8 mouse cellular contexts compared by ENCODE assay signal in genomic region chr2:30440211-30440700, GRCm38 (mm10). TPM values are rescaled to one million over a fixed set of nuclear protein-coding genes. Genes with fewer than 3 reads are reported as not detected.
DNase-seq lines count a peak whose midpoint lies in the region; ATAC-seq lines count a peak whose summit lies in the region.

No protein-coding gene starts in this region.

- no peaks in the 10 kb centered on the region for H3K9me3 ChIP-seq in neural tube, embryonic 11.5 days (ENCODE audit: control insufficient read depth, low read length)
- no peaks in the 10 kb centered on the region for H3K9me3 ChIP-seq in heart, embryonic 14.5 days (ENCODE audit: control insufficient read depth, low read length)
- H3K9me3 ChIP-seq in limb, embryonic 12.5 days: no peaks in the 10 kb centered on the region
- H3K9me3 ChIP-seq in stomach, embryonic 16.5 days (replicated peaks; ENCODE audit: control insufficient read depth, low read length): no peaks in the 10 kb centered on the region

- 80% methylated on average over 3 of the region's 3 CpGs for WGBS in neural tube, embryonic 11.5 days
- 6% methylated on average over 3 of the region's 3 CpGs for WGBS in heart, embryonic 14.5 days
- 59% methylated on average over 3 of the region's 3 CpGs for WGBS in limb, embryonic 12.5 days
- 25% methylated on average over 3 of the region's 3 CpGs for WGBS in stomach, embryonic 16.5 days

- H3K4me2 ChIP-seq in neural tube, embryonic 11.5 days (ENCODE audit: low read depth): no peak overlapping the region
- H3K4me2 ChIP-seq in heart, embryonic 14.5 days (ENCODE audit: low read length): peak overlapping the region; percentile 87
- H3K4me2 ChIP-seq in limb, embryonic 12.5 days: peak overlapping the region; percentile 55; the same call in 1 of the 2 replicates
- no peak overlapping the region for H3K4me2 ChIP-seq in stomach, embryonic 16.5 days (ENCODE audit: low read depth, low read length)

- peaks cover 19% of the 10 kb centered on the region for H3K36me3 ChIP-seq in neural tube, embryonic 11.5 days (ENCODE audit: control insufficient read depth, insufficient read depth, low read length)
- peaks cover 63% of the 10 kb centered on the region for H3K36me3 ChIP-seq in heart, embryonic 14.5 days (ENCODE audit: control insufficient read depth, insufficient read depth, low read length)
- peaks cover 78% of the 10 kb centered on the region for H3K36me3 ChIP-seq in limb, embryonic 12.5 days
- H3K36me3 ChIP-seq in stomach, embryonic 16.5 days (ENCODE audit: control insufficient read depth, insufficient read depth, low read length): peaks cover 18% of the 10 kb centered on the region

- no peak overlapping the region for H3K4me3 ChIP-seq in neural tube, embryonic 11.5 days (ENCODE audit: low read depth, low read length)
- no peak overlapping the region for H3K4me3 ChIP-seq in heart, embryonic 14.5 days (ENCODE audit: control insufficient read depth in 1 of 2, insufficient read depth in 1 of 2, low read depth in 1 of 2, low read length in 2 of 2)
- no peak overlapping the region for H3K4me3 ChIP-seq in limb, embryonic 12.5 days (replicated peaks)
- H3K4me3 ChIP-seq in stomach, embryonic 16.5 days (replicated peaks; ENCODE audit: low read length): no peak overlapping the region

- ATAC-seq in neural tube, embryonic 11.5 days (ENCODE audit: insufficient read depth, low FRiP score, low TSS enrichment): no peak
- ATAC-seq in heart, embryonic 14.5 days (ENCODE audit: insufficient number of reproducible peaks, insufficient read depth, low FRiP score, low read depth): no peak
- no peak for ATAC-seq in limb, embryonic 12.5 days (ENCODE audit: insufficient number of reproducible peaks, insufficient read depth, low FRiP score, low TSS enrichment, low read depth)
- no peak for ATAC-seq in stomach, embryonic 16.5 days (ENCODE audit: insufficient read depth, low FRiP score)

- peaks cover 45% of the 10 kb centered on the region for H3K4me1 ChIP-seq in neural tube, embryonic 11.5 days (ENCODE audit: control insufficient read depth, insufficient read depth, low read length)
- H3K4me1 ChIP-seq in heart, embryonic 14.5 days (ENCODE audit: control insufficient read depth in 2 of 2, insufficient read depth in 2 of 2, low read length in 2 of 2): peaks cover 50 to 56% of the 10 kb centered on the region in 2 experiments
- peaks cover 58% of the 10 kb centered on the region for H3K4me1 ChIP-seq in limb, embryonic 12.5 days (replicated peaks)
- H3K4me1 ChIP-seq in stomach, embryonic 16.5 days (ENCODE audit: control insufficient read depth, insufficient read depth, low read length): peaks cover 64% of the 10 kb centered on the region

- DNase-seq in neural tube, embryonic 11.5 days (ENCODE audit: low spot score): no peak
- DNase-seq in neural tube, embryonic 10.5 days (ENCODE audit: extremely low spot score, low spot score): no peak
- no peak for DNase-seq in spleen, postnatal 4 days (ENCODE audit: low spot score in 2 of 2)
- no peak for DNase-seq in retina, postnatal 1 day
- DNase-seq in urinary bladder, postnatal 14 days (ENCODE audit: low spot score): no peak

- no peaks in the 10 kb centered on the region for H3K27me3 ChIP-seq in neural tube, embryonic 11.5 days (ENCODE audit: control insufficient read depth, insufficient read depth, low read length)
- H3K27me3 ChIP-seq in heart, embryonic 14.5 days (ENCODE audit: control insufficient read depth, insufficient read depth, low read length): no peaks in the 10 kb centered on the region
- no peaks in the 10 kb centered on the region for H3K27me3 ChIP-seq in limb, embryonic 12.5 days
- H3K27me3 ChIP-seq in stomach, embryonic 16.5 days (ENCODE audit: control insufficient read depth, insufficient read depth, low read length): no peaks in the 10 kb centered on the region

- 0 out of 2 replicates have a peak overlapping the region, but pooled peaks have one; percentile 35 for H3K9ac ChIP-seq in neural tube, embryonic 11.5 days (ENCODE audit: low read length)
- peak overlapping the region; percentile 86 for H3K9ac ChIP-seq in heart, embryonic 14.5 days (ENCODE audit: low read length)
- peak overlapping the region; percentile 44 for H3K9ac ChIP-seq in limb, embryonic 12.5 days (replicated peaks)
- peak overlapping the region; percentile 75 for H3K9ac ChIP-seq in stomach, embryonic 16.5 days (ENCODE audit: low read length)

- H3K27ac ChIP-seq in neural tube, embryonic 11.5 days (ENCODE audit: low read depth, low read length): peak overlapping the region; percentile 99
- H3K27ac ChIP-seq in heart, embryonic 14.5 days (replicated peaks in 1 of 2; ENCODE audit: control insufficient read depth in 1 of 2, insufficient read depth in 1 of 2, low read depth in 2 of 2, low read length in 2 of 2): peak overlapping the region; percentile 98 to 99
- H3K27ac ChIP-seq in limb, embryonic 12.5 days: peak overlapping the region; percentile 100
- peak overlapping the region; percentile 100 for H3K27ac ChIP-seq in stomach, embryonic 16.5 days (ENCODE audit: low read length)

RNA-seq across cellular contexts. Expression of gene Ptpa, which starts 24.4 kb away (rescaled TPM):
- 63.2 and 64.2 TPM in 2 replicates for polyA plus RNA-seq in neural tube, embryonic 11.5 days (2014; fragmentation: Nextera tagmentation; extraction: Ambion mirVana)
- 42.0 and 61.2 TPM in 2 replicates for polyA plus RNA-seq in heart, embryonic 14.5 days (2014; fragmentation: Nextera tagmentation; extraction: Ambion mirVana)
- 154 and 155 TPM in 2 replicates for polyA plus RNA-seq in limb, embryonic 12.5 days (2016; fragmentation: Nextera tagmentation; extraction: Ambion mirVana)
- 138 and 146 TPM in 2 replicates for polyA plus RNA-seq in stomach, embryonic 16.5 days (2015; fragmentation: Nextera tagmentation; extraction: Ambion mirVana)

RNA-seq across cellular contexts. Expression of gene Crat, which starts 24.6 kb away (rescaled TPM):
- 27.4 and 29.1 TPM in 2 replicates for polyA plus RNA-seq in neural tube, embryonic 11.5 days (2014; fragmentation: Nextera tagmentation; extraction: Ambion mirVana)
- 127 and 135 TPM in 2 replicates for polyA plus RNA-seq in heart, embryonic 14.5 days (2014; fragmentation: Nextera tagmentation; extraction: Ambion mirVana)
- 24.4 and 27.5 TPM in 2 replicates for polyA plus RNA-seq in limb, embryonic 12.5 days (2016; fragmentation: Nextera tagmentation; extraction: Ambion mirVana)
- polyA plus RNA-seq in stomach, embryonic 16.5 days (2015; fragmentation: Nextera tagmentation; extraction: Ambion mirVana): 27.7 and 29.0 TPM in 2 replicates

RNA-seq across cellular contexts. Expression of gene Ier5l, which starts 33.8 kb away (rescaled TPM):
- 10.5 and 11.9 TPM in 2 replicates for polyA plus RNA-seq in neural tube, embryonic 11.5 days (2014; fragmentation: Nextera tagmentation; extraction: Ambion mirVana)
- 3.5 and 4.2 TPM in 2 replicates for polyA plus RNA-seq in heart, embryonic 14.5 days (2014; fragmentation: Nextera tagmentation; extraction: Ambion mirVana)
- polyA plus RNA-seq in limb, embryonic 12.5 days (2016; fragmentation: Nextera tagmentation; extraction: Ambion mirVana): 3.6 and 4.5 TPM in 2 replicates
- polyA plus RNA-seq in stomach, embryonic 16.5 days (2015; fragmentation: Nextera tagmentation; extraction: Ambion mirVana): 0.56 and 0.83 TPM in 2 replicates

RNA-seq across cellular contexts. Expression of gene Dolpp1, which starts 48.2 kb away (rescaled TPM):
- 48.6 and 51.1 TPM in 2 replicates for polyA plus RNA-seq in neural tube, embryonic 11.5 days (2014; fragmentation: Nextera tagmentation; extraction: Ambion mirVana)
- 16.8 and 20.8 TPM in 2 replicates for polyA plus RNA-seq in heart, embryonic 14.5 days (2014; fragmentation: Nextera tagmentation; extraction: Ambion mirVana)
- polyA plus RNA-seq in limb, embryonic 12.5 days (2016; fragmentation: Nextera tagmentation; extraction: Ambion mirVana): 33.2 and 39.1 TPM in 2 replicates
- 39.0 and 45.8 TPM in 2 replicates for polyA plus RNA-seq in stomach, embryonic 16.5 days (2015; fragmentation: Nextera tagmentation; extraction: Ambion mirVana)

Comparison
In these comparisons a context has a peak if more than half of its experiments do, and no peak if none do; other contexts are left out.
1. H3K4me2 ChIP-seq: peak in heart, embryonic 14.5 days (single experiment) and limb, embryonic 12.5 days (single experiment); none in neural tube, embryonic 11.5 days (single experiment) and stomach, embryonic 16.5 days (single experiment).
2. H3K9ac ChIP-seq: peak in every context shown above with its lines; median percentile 86 in heart, embryonic 14.5 days; 75 in stomach, embryonic 16.5 days; 44 in limb, embryonic 12.5 days; 35 in neural tube, embryonic 11.5 days.
3. Peak in every context shown above with its lines, with median percentiles within 50 percentile points of each other: H3K27ac ChIP-seq.